Mouse (Mus musculus): Measurements from ENCODE around the gene Il24. TPM values are rescaled to one million over a fixed set of nuclear protein-coding genes. Genes with fewer than 3 reads are reported as not detected.
A peak's percentile ranks its signal among the peaks of the same experiment; 100 is the strongest.

Il24 gene
- polyA plus RNA-seq, 1 experiment from 2014 or later = not detected

DNA sequence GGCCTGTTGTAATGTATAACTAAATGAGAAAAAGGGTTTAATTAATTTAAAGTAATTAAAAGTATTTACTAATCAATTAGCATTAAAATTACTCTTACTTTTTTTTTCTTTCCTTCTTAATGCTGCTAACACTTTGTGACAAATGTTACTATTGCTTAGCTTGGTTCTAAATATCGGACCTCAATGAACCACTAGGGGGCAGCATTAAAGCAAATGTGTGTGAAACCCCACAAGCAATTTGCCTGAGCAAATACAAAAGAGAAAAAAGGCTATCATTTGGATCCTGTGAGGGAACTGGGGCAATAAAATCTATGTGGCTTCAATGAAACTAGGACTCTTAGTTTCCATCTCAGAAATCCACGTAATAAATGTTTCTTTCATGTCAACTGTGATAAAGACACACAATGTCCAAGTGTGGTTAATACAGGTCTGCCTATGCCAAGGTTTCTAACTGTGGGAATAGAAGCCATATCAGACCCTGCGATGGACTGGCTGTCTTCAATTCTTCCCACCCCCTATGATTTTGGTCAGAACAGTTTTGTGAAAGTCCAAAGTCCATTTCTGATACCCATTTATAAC is 10.2 kb downstream of the Il24 start:
- DNase-seq (ENCODE audit: low spot score) = no peak
- no peaks in the 10 kb centered on the region for H3K9me3 ChIP-seq (ENCODE audit: control insufficient read depth, low read length)

DNA sequence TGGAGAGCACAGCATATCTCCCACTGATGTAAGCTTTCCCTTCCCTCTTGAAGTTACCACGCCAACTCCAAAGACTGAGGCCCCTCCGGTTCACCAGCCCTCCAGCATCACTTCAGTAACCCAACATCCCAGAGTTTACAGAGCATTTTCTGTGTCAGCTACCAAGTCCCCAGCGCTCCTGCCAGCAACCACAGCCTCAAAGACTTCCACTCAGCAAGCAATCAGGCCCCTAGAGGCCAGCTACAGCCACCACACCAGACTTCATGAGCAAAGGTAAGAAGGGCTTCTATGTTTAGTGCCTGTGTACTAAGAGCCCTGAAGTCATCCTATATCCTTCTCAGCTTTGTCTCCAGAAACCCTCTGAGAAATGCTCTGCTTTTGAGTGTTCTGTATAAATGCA is 11.3 kb downstream of the Il24 start:
- no peak for ATAC-seq (ENCODE audit: low FRiP score, low TSS enrichment)
- H3K27me3 ChIP-seq (ENCODE audit: control insufficient read depth, insufficient read depth, low read length) = peaks cover 7% of the 10 kb centered on the region; the same call in 1 of the 2 replicates
- H3K27ac ChIP-seq (replicated peaks) = no peak overlapping the region
- no peaks in the 10 kb centered on the region for H3K36me3 ChIP-seq (ENCODE audit: control insufficient read depth, insufficient read depth, low read length)
- no peaks in the 10 kb centered on the region for H3K9me3 ChIP-seq (ENCODE audit: control insufficient read depth, low read length)
- no peak overlapping the region for H3K4me3 ChIP-seq (ENCODE audit: low read depth, low read length)
- TF ChIP-seq CTCF (IDR thresholded peaks at IDR 0.05; ENCODE audit: low read depth) (no peak), EP300 (optimal IDR thresholded peaks at IDR 0.05) (no peak)
- no peak overlapping the region for H3K4me2 ChIP-seq (replicated peaks; ENCODE audit: low read depth)
- 63% methylated on average over 3 of the region's 3 CpGs for WGBS
- H3K4me1 ChIP-seq (replicated peaks; ENCODE audit: control insufficient read depth, insufficient read depth) = peaks cover 4% of the 10 kb centered on the region; the same call in 1 of the 2 replicates
- DNase-seq (ENCODE audit: low spot score) = no peak
- no peak overlapping the region for H3K9ac ChIP-seq (ENCODE audit: low read length)

More for the DNA sequence above, 10.2 kb downstream of the Il24 start:
- TF ChIP-seq CTCF (IDR thresholded peaks at IDR 0.05; ENCODE audit: low read depth) (peak; percentile 89), EP300 (optimal IDR thresholded peaks at IDR 0.05) (no peak)
- Histone ChIP-seq H3K27ac (replicated peaks) (no peak overlapping the region), H3K4me2 (replicated peaks; ENCODE audit: low read depth) (no peak overlapping the region), H3K36me3 (ENCODE audit: control insufficient read depth, insufficient read depth, low read length) (no peaks in the 10 kb centered on the region), H3K9ac (ENCODE audit: low read length) (no peak overlapping the region), H3K4me1 (replicated peaks; ENCODE audit: control insufficient read depth, insufficient read depth) (peaks cover 4% of the 10 kb centered on the region; the same call in 1 of the 2 replicates), H3K27me3 (ENCODE audit: control insufficient read depth, insufficient read depth, low read length) (peaks cover 7% of the 10 kb centered on the region; the same call in 1 of the 2 replicates), H3K4me3 (ENCODE audit: low read depth, low read length) (no peak overlapping the region)
- no peak for ATAC-seq (ENCODE audit: low FRiP score, low TSS enrichment)
- 27% methylated on average over 3 of the region's 3 CpGs for WGBS

GRCm38 (mm10) chr1:130875139-130875538 is 12.1 kb downstream of the Il24 start:
- no peak overlapping the region for H3K4me2 ChIP-seq (replicated peaks; ENCODE audit: low read depth)
- DNase-seq (ENCODE audit: low spot score) = peak; percentile 30
- TF ChIP-seq CTCF (IDR thresholded peaks at IDR 0.05; ENCODE audit: low read depth) (peak; percentile 89), EP300 (optimal IDR thresholded peaks at IDR 0.05) (no peak)
- H3K4me3 ChIP-seq (ENCODE audit: low read depth, low read length) = no peak overlapping the region
- no peaks in the 10 kb centered on the region for H3K9me3 ChIP-seq (ENCODE audit: control insufficient read depth, low read length)
- H3K36me3 ChIP-seq (ENCODE audit: control insufficient read depth, insufficient read depth, low read length) = no peaks in the 10 kb centered on the region
- no peak overlapping the region for H3K9ac ChIP-seq (ENCODE audit: low read length)
- peaks cover 4% of the 10 kb centered on the region; the same call in 1 of the 2 replicates for H3K4me1 ChIP-seq (replicated peaks; ENCODE audit: control insufficient read depth, insufficient read depth)
- ATAC-seq (ENCODE audit: low FRiP score, low TSS enrichment) = peak; percentile 69; the same call in 1 of the 2 replicates
- no peak overlapping the region for H3K27ac ChIP-seq (replicated peaks)
- H3K27me3 ChIP-seq (ENCODE audit: control insufficient read depth, insufficient read depth, low read length) = peaks cover 7% of the 10 kb centered on the region; the same call in 1 of the 2 replicates
- 37% methylated on average over 3 of the region's 3 CpGs for WGBS

GRCm38 (mm10) chr1:130872912-130873311 is 14.3 kb downstream of the Il24 start:
- 89% methylated on average over 2 of the region's 2 CpGs for WGBS
- Histone ChIP-seq H3K4me2 (replicated peaks; ENCODE audit: low read depth) (no peak overlapping the region), H3K4me1 (replicated peaks; ENCODE audit: control insufficient read depth, insufficient read depth) (peaks cover under 1% of the 10 kb centered on the region; the same call in 1 of the 2 replicates), H3K27me3 (ENCODE audit: control insufficient read depth, insufficient read depth, low read length) (peaks cover 5% of the 10 kb centered on the region; the same call in 1 of the 2 replicates), H3K36me3 (ENCODE audit: control insufficient read depth, insufficient read depth, low read length) (no peaks in the 10 kb centered on the region), H3K27ac (replicated peaks) (no peak overlapping the region), H3K9me3 (ENCODE audit: control insufficient read depth, low read length) (no peaks in the 10 kb centered on the region), H3K4me3 (ENCODE audit: low read depth, low read length) (no peak overlapping the region), H3K9ac (ENCODE audit: low read length) (no peak overlapping the region)
- DNase-seq (ENCODE audit: low spot score) (no peak), ATAC-seq (ENCODE audit: low FRiP score, low TSS enrichment) (no peak)
- TF ChIP-seq CTCF (IDR thresholded peaks at IDR 0.05; ENCODE audit: low read depth) (no peak), EP300 (optimal IDR thresholded peaks at IDR 0.05) (no peak)

- Histone ChIP-seq H3K4me3 (ENCODE audit: low read depth, low read length) (no peak within 1 kb of the TSS), H3K4me2 (replicated peaks; ENCODE audit: low read depth) (no peak within 1 kb of the TSS), H3K9me3 (ENCODE audit: control insufficient read depth, low read length) (no peaks in the 10 kb centered on the region), H3K9ac (ENCODE audit: low read length) (no peak within 1 kb of the TSS), H3K27me3 (ENCODE audit: control insufficient read depth, insufficient read depth, low read length) (no peaks in the 10 kb centered on the region), H3K36me3 (ENCODE audit: control insufficient read depth, insufficient read depth, low read length) (no peaks in the 10 kb centered on the region), H3K4me1 (replicated peaks; ENCODE audit: control insufficient read depth, insufficient read depth) (no peaks in the 10 kb centered on the region), H3K27ac (replicated peaks) (no peak within 1 kb of the TSS)
- TF ChIP-seq EP300 (optimal IDR thresholded peaks at IDR 0.05) = no peak
- TF ChIP-seq CTCF (IDR thresholded peaks at IDR 0.05; ENCODE audit: low read depth) = no peak
- ATAC-seq (ENCODE audit: low FRiP score, low TSS enrichment) (no peak), DNase-seq (ENCODE audit: low spot score) (no peak)
- 75% methylated on average over 7 of the region's 7 CpGs for WGBS
Observed at GRCm38 (mm10) chr1:130865541-130866221, 21.6 kb downstream of the Il24 start, which contains the start of gene Fcmr. Gene Fcmr, plus strand, starts transcription at chr1:130865669.

DNA sequence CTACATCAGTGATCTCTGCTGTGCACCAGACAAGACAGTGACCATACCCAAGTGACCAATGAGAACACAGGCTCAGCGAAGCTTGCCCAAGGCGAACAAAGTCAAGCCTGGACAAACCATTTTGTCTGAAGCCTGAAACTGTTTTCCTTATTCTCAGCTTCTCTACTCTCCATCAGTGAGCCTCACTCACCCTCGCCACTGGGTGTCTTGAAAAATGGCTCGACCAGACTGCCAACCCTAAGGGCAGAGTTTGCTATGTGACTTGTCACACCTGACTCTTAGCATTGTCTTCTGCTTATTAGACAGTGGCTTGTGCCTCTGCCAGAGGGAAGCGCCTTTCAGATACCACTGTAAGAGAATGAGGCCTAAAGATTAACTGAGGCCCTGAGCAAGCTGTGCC is 22.5 kb downstream of the Il24 start:
- no peak for ATAC-seq (ENCODE audit: low FRiP score, low TSS enrichment)
- WGBS = 85% methylated on average over 5 of the region's 5 CpGs
- Histone ChIP-seq H3K4me1 (replicated peaks; ENCODE audit: control insufficient read depth, insufficient read depth) (no peaks in the 10 kb centered on the region), H3K9me3 (ENCODE audit: control insufficient read depth, low read length) (no peaks in the 10 kb centered on the region), H3K27ac (replicated peaks) (no peak overlapping the region), H3K27me3 (ENCODE audit: control insufficient read depth, insufficient read depth, low read length) (no peaks in the 10 kb centered on the region), H3K9ac (ENCODE audit: low read length) (no peak overlapping the region), H3K36me3 (ENCODE audit: control insufficient read depth, insufficient read depth, low read length) (no peaks in the 10 kb centered on the region), H3K4me2 (replicated peaks; ENCODE audit: low read depth) (no peak overlapping the region), H3K4me3 (ENCODE audit: low read depth, low read length) (no peak overlapping the region)
- TF ChIP-seq EP300 (optimal IDR thresholded peaks at IDR 0.05) = no peak
- DNase-seq (ENCODE audit: low spot score) = no peak
